Mouse (Mus musculus) MEL (cell line): ENCODE measurements around the gene Olfr414.

Experiments
- CTCF ChIP-seq, 3 experiments: IDR thresholded peaks in 2 of 3; conservative IDR thresholded peaks in 1 of 3; 2 replicates each; pipeline ENCODE4 v1.5.1; 2011 to 2012; ENCODE audit warnings: low read length in 3 of 3, low read depth in 2 of 3, mild to moderate bottlenecking in 2 of 3, improper control_type of control experiment in 1 of 3, inconsistent platforms in 1 of 3, mixed read lengths in 1 of 3, moderate library complexity in 1 of 3; ENCODE audit not compliant: control insufficient read depth in 1 of 3, insufficient read depth in 1 of 3, poor library complexity in 1 of 3, severe bottlenecking in 1 of 3
- POLR2A ChIP-seq, 2 experiments: IDR thresholded peaks; 2 replicates each; pipeline ENCODE4 v1.6.1; 2011 to 2012; ENCODE audit warnings: low read length in 2 of 2, mild to moderate bottlenecking in 2 of 2, control low read depth in 1 of 2, improper control_type of control experiment in 1 of 2, low read depth in 1 of 2, moderate library complexity in 1 of 2; ENCODE audit not compliant: control insufficient read depth in 1 of 2, insufficient read depth in 1 of 2, poor library complexity in 1 of 2

- TF ChIP-seq CTCF (IDR thresholded peaks at IDR 0.05 in 2 of 3, conservative IDR thresholded peaks at IDR 0.05 in 1 of 3; ENCODE audit: control insufficient read depth in 1 of 3, insufficient read depth in 1 of 3, low read depth in 2 of 3, low read length in 3 of 3, poor library complexity in 1 of 3, severe bottlenecking in 1 of 3) = no peak
- TF ChIP-seq POLR2A (IDR thresholded peaks at IDR 0.05; ENCODE audit: control insufficient read depth in 1 of 2, insufficient read depth in 1 of 2, low read depth in 1 of 2, low read length in 2 of 2, poor library complexity in 1 of 2) = no peak
Measured at GRCm38 (mm10) chr1:174465385-174465784, 41.5 kb downstream of the Olfr414 start.
